Mouse (Mus musculus) limb, embryonic 13.5 days (tissue): ENCODE measurements around the gene Utp11. TPM values are rescaled to one million over a fixed set of nuclear protein-coding genes. Genes with fewer than 3 reads are reported as not detected.
A peak's percentile ranks its signal among the peaks of the same experiment; 100 is the strongest.
"Not testable (repeated sequence)": the region's sequence is repeated elsewhere in the genome, so short reads cannot be mapped to it uniquely, and the experiment has no call there.

Experiments
- ATAC-seq: fragments of 200-750 bp; cut with Nextera tagmentation; 2 replicates; pipeline ENCODE4 v1.8.0; 2017; ENCODE audit warnings: low read depth, moderate number of reproducible peaks, moderate TSS enrichment; ENCODE audit not compliant: low FRiP score
- H3K27ac ChIP-seq: fragments of 300-500 bp; sonication (generic); 2 replicates; pipeline ENCODE4 v1.5.1; 2015; ENCODE audit warnings: inconsistent platforms, mild to moderate bottlenecking, moderate library complexity
- H3K27me3 ChIP-seq: fragments of 300-500 bp; sonication (generic); 2 replicates; pipeline ENCODE4 v1.6.1; 2015; ENCODE audit warnings: mild to moderate bottlenecking, inconsistent platforms
- H3K36me3 ChIP-seq: fragments of 300-500 bp; sonication (generic); 2 replicates; pipeline ENCODE4 v1.6.1; 2015; ENCODE audit warnings: inconsistent platforms, mild to moderate bottlenecking, moderate library complexity
- H3K4me1 ChIP-seq: fragments of 300-500 bp; sonication (generic); 2 replicates; pipeline ENCODE4 v1.6.1; 2015; ENCODE audit warnings: inconsistent platforms
- H3K4me2 ChIP-seq: fragments of 300-500 bp; sonication (generic); replicated peaks from 2 replicates; pipeline ENCODE4 v1.6.1; 2015; ENCODE audit warnings: inconsistent platforms, mild to moderate bottlenecking, moderate library complexity
- H3K4me3 ChIP-seq: fragments of 300-500 bp; sonication (generic); 2 replicates; pipeline ENCODE4 v1.5.1; 2015; ENCODE audit warnings: moderate library complexity, mild to moderate bottlenecking, inconsistent platforms
- H3K9ac ChIP-seq: fragments of 300-500 bp; sonication (generic); 2 replicates; pipeline ENCODE4 v1.6.1; 2015; ENCODE audit warnings: mild to moderate bottlenecking, inconsistent platforms
- H3K9me3 ChIP-seq: fragments of 300-500 bp; sonication (generic); 2 replicates; pipeline ENCODE4 v1.6.1; 2016; ENCODE audit warnings: inconsistent platforms
- WGBS: fragments of 180-500 bp; shearing (Covaris S2); methylation state at CpG from one replicate; pipeline ENCODE4 v1.1.7; 2015; 5-methylcytosine and 5-hydroxymethylcytosine counted together
- polyA plus RNA-seq: library from polyadenylated mRNA; unstranded; fragments of >200 nt; fragmentation: Nextera tagmentation; extraction: Ambion mirVana; gene quantifications from 2 replicates; pipeline ENCODE4 v1.2.1, GENCODE M21; 2015

The Utp11 gene
- polyA plus RNA-seq, 1 experiment from 2014 or later, result 84.4 TPM

GRCm38 (mm10) chr4:124712618-124713017, 19.2 kb upstream of the Utp11 start:
- no peak for ATAC-seq
- Histone ChIP-seq H3K36me3 (peaks cover 19% of the 10 kb centered on the region), H3K9ac (no peak overlapping the region), H3K4me3 (no peak overlapping the region), H3K27me3 (no peaks in the 10 kb centered on the region), H3K9me3 (no peaks in the 10 kb centered on the region), H3K27ac (no peak overlapping the region), H3K4me2 (no peak overlapping the region), H3K4me1 (peaks cover 47% of the 10 kb centered on the region)
- 85% methylated on average over 6 of the region's 6 CpGs for WGBS

- Histone ChIP-seq H3K4me3 (no peak overlapping the region), H3K36me3 (peaks cover 23% of the 10 kb centered on the region), H3K27me3 (no peaks in the 10 kb centered on the region), H3K4me2 (peak overlapping the region; percentile 63), H3K27ac (peak overlapping the region; percentile 97; the same call in 1 of the 2 replicates), H3K9me3 (no peaks in the 10 kb centered on the region), H3K4me1 (peaks cover 53% of the 10 kb centered on the region), H3K9ac (no peak overlapping the region)
- 11% methylated on average over 5 of the region's 5 CpGs for WGBS
- ATAC-seq, result no peak
Observed at GRCm38 (mm10) chr4:124710776-124711291, 17.4 kb upstream of the Utp11 start.

GRCm38 (mm10) chr4:124709961-124710446, 16.6 kb upstream of the Utp11 start:
- Histone ChIP-seq H3K4me3 (peak overlapping the region; percentile 29), H3K4me2 (peak overlapping the region; percentile 63), H3K9me3 (no peaks in the 10 kb centered on the region), H3K27me3 (no peaks in the 10 kb centered on the region), H3K36me3 (peaks cover 26% of the 10 kb centered on the region), H3K27ac (peak overlapping the region; percentile 97), H3K9ac (peak overlapping the region; percentile 56), H3K4me1 (peaks cover 55% of the 10 kb centered on the region)
- 3% methylated on average over 18 of the region's 18 CpGs for WGBS
- no peak for ATAC-seq

GRCm38 (mm10) chr4:124708518-124709477, 15.4 kb upstream of the Utp11 start:
- Histone ChIP-seq H3K9ac (peak overlapping the region; percentile 48; the same call in 1 of the 2 replicates), H3K4me1 (peaks cover 64% of the 10 kb centered on the region)

GRCm38 (mm10) chr4:124708200-124708517, 14.8 kb upstream of the Utp11 start:
- peak overlapping the region; percentile 63 for H3K4me2 ChIP-seq
- peak overlapping the region; percentile 29 for H3K4me3 ChIP-seq
- H3K9me3 ChIP-seq, ATAC-seq, H3K27me3 ChIP-seq: not testable (repeated sequence)
- H3K4me1 ChIP-seq, result peaks cover 70% of the 10 kb centered on the region
- peaks cover 26% of the 10 kb centered on the region for H3K36me3 ChIP-seq
- H3K27ac ChIP-seq, result peak overlapping the region; percentile 97
- 4% methylated on average over 1 of the region's 1 CpGs for WGBS
- H3K9ac ChIP-seq, result peak overlapping the region; percentile 48; the same call in 1 of the 2 replicates

More at GRCm38 (mm10) chr4:124708518-124709477, 15.4 kb upstream of the Utp11 start:
- peak; percentile 90 for ATAC-seq
- peaks cover 26% of the 10 kb centered on the region for H3K36me3 ChIP-seq
- under 1% methylated on average over 41 of the region's 41 CpGs for WGBS
- no peaks in the 10 kb centered on the region for H3K27me3 ChIP-seq
- peak overlapping the region; percentile 29 for H3K4me3 ChIP-seq
- peak overlapping the region; percentile 97 for H3K27ac ChIP-seq
- no peaks in the 10 kb centered on the region for H3K9me3 ChIP-seq
- peak overlapping the region; percentile 63 for H3K4me2 ChIP-seq

GRCm38 (mm10) chr4:124707381-124708199, 14.2 kb upstream of the Utp11 start:
- H3K9me3 ChIP-seq, H3K9ac ChIP-seq, H3K4me2 ChIP-seq, H3K4me3 ChIP-seq, ATAC-seq, H3K27me3 ChIP-seq: not testable (repeated sequence)
- WGBS, result 84% methylated on average over 25 of the region's 25 CpGs
- H3K4me1 ChIP-seq, result peaks cover 76% of the 10 kb centered on the region
- H3K27ac ChIP-seq, result peak overlapping the region; percentile 97
- peaks cover 26% of the 10 kb centered on the region for H3K36me3 ChIP-seq

GRCm38 (mm10) chr4:124705661-124706269, 12.4 kb upstream of the Utp11 start:
- ATAC-seq, result no peak
- H3K36me3 ChIP-seq, result peaks cover 26% of the 10 kb centered on the region
- H3K4me3 ChIP-seq, result no peak overlapping the region
- peaks cover 86% of the 10 kb centered on the region for H3K4me1 ChIP-seq
- peak overlapping the region; percentile 77; the same call in 1 of the 2 replicates for H3K4me2 ChIP-seq
- H3K9me3 ChIP-seq, result no peaks in the 10 kb centered on the region
- 0 out of 2 replicates have a peak overlapping the region, but pooled peaks have one; percentile 35 for H3K9ac ChIP-seq
- 90% methylated on average over 23 of the region's 23 CpGs for WGBS
- H3K27ac ChIP-seq, result peak overlapping the region; percentile 97; the same call in 1 of the 2 replicates
- no peaks in the 10 kb centered on the region for H3K27me3 ChIP-seq

GRCm38 (mm10) chr4:124704797-124705474, 11.5 kb upstream of the Utp11 start:
- 18% methylated on average over 11 of the region's 11 CpGs for WGBS
- Histone ChIP-seq H3K27me3 (no peaks in the 10 kb centered on the region), H3K4me1 (peaks cover 79% of the 10 kb centered on the region), H3K9me3 (no peaks in the 10 kb centered on the region), H3K36me3 (peaks cover 26% of the 10 kb centered on the region), H3K4me2 (peak overlapping the region; percentile 77), H3K27ac (peak overlapping the region; percentile 97), H3K9ac (peak overlapping the region; percentile 63), H3K4me3 (peak overlapping the region; percentile 29)
- ATAC-seq, result no peak

- H3K27me3 ChIP-seq, result no peaks in the 10 kb centered on the region
- H3K9me3 ChIP-seq, result no peaks in the 10 kb centered on the region
- peaks cover 77% of the 10 kb centered on the region for H3K4me1 ChIP-seq
- peak overlapping the region; percentile 63 for H3K9ac ChIP-seq
- ATAC-seq, result peak; percentile 3; the same call in 1 of the 2 replicates
- H3K4me2 ChIP-seq, result peak overlapping the region; percentile 77
- H3K4me3 ChIP-seq, result peak overlapping the region; percentile 29
- H3K36me3 ChIP-seq, result peaks cover 26% of the 10 kb centered on the region
- WGBS, result 7% methylated on average over 6 of the region's 6 CpGs
- H3K27ac ChIP-seq, result peak overlapping the region; percentile 97
Observed at GRCm38 (mm10) chr4:124703881-124704796, 10.7 kb upstream of the Utp11 start.

GRCm38 (mm10) chr4:124703406-124703805, 10.0 kb upstream of the Utp11 start:
- Histone ChIP-seq H3K9ac (peak overlapping the region; percentile 63), H3K36me3 (peaks cover 26% of the 10 kb centered on the region), H3K4me2 (peak overlapping the region; percentile 77), H3K27ac (peak overlapping the region; percentile 97), H3K4me1 (peaks cover 71% of the 10 kb centered on the region), H3K4me3 (peak overlapping the region; percentile 29), H3K27me3 (no peaks in the 10 kb centered on the region), H3K9me3 (no peaks in the 10 kb centered on the region)
- WGBS, result 18% methylated on average over 2 of the region's 2 CpGs
- ATAC-seq, result no peak
